ENCODE assay signal across 25 mouse cellular contexts in the genomic region with DNA sequence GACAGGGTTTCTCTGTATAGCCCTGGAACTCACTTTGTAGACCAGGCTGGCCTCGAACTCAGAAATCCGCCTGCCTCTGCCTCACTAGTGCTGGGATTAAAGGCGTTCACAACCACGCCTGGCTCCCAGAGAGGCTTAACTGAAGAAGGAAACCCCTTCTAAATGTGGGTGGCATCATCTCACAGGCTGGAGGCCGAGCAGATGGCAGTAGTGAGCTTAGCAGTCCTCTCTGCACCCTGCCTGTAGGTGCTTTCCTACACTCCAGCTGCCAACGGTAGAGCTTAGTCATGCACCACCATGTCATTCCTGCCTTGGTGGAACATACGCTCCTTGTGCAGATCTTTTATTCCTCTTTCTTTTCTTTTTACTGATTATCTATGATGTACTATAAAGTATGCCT. TPM values are rescaled to one million over a fixed set of nuclear protein-coding genes. Genes with fewer than 3 reads are reported as not detected.
DNase-seq lines count a peak whose midpoint lies in the region; ATAC-seq lines count a peak whose summit lies in the region.
"Had no signal": no experiment of that assay in that cellular context is flagged by ENCODE, and none has a peak within 500 bp of the region (broad histone marks: within the 10 kb centered on the region; RNA-seq: fewer than 3 reads in every experiment).

No protein-coding gene starts in this region.

- no peaks in the 10 kb centered on the region for H3K36me3 ChIP-seq in megakaryocyte, embryonic 14.5 days (replicated peaks; ENCODE audit: low read length)
- no peaks in the 10 kb centered on the region for H3K36me3 ChIP-seq in forebrain, embryonic 10.5 days (replicated peaks)
- H3K36me3 ChIP-seq: embryonic facial prominence, embryonic 12.5 days; embryonic facial prominence, embryonic 15.5 days; forebrain, embryonic 12.5 days; forebrain, embryonic 15.5 days; G1E; hindbrain, embryonic 10.5 days; hindbrain, embryonic 13.5 days had no signal

- peaks cover 6% of the 10 kb centered on the region for H3K9me3 ChIP-seq in megakaryocyte, embryonic 14.5 days
- no peaks in the 10 kb centered on the region; the same call in 1 of the 2 replicates for H3K9me3 ChIP-seq in forebrain, embryonic 10.5 days
- H3K9me3 ChIP-seq: embryonic facial prominence, embryonic 12.5 days; embryonic facial prominence, embryonic 15.5 days; forebrain, embryonic 12.5 days; forebrain, embryonic 15.5 days; G1E; hindbrain, embryonic 10.5 days; hindbrain, embryonic 13.5 days had no signal

- no peak overlapping the region for H3K27ac ChIP-seq in forebrain, embryonic 10.5 days
- H3K27ac ChIP-seq: embryonic facial prominence, embryonic 12.5 days; embryonic facial prominence, embryonic 15.5 days; forebrain, embryonic 12.5 days; forebrain, embryonic 15.5 days; gastrocnemius, adult 2 months; hindbrain, embryonic 10.5 days; hindbrain, embryonic 13.5 days had no signal

- 83% methylated on average over 7 of the region's 7 CpGs for WGBS in forebrain, embryonic 10.5 days

- peak overlapping the region; percentile 64 for H3K4me3 ChIP-seq in megakaryocyte, embryonic 14.5 days (replicated peaks)
- no peak overlapping the region for H3K4me3 ChIP-seq in forebrain, embryonic 10.5 days
- H3K4me3 ChIP-seq: embryonic facial prominence, embryonic 12.5 days; embryonic facial prominence, embryonic 15.5 days; forebrain, embryonic 12.5 days; forebrain, embryonic 15.5 days; gastrocnemius, adult 2 months; hindbrain, embryonic 10.5 days; hindbrain, embryonic 13.5 days had no signal

- DNase-seq in heart, adult 11 months: peak; percentile 4
- no peak for DNase-seq in heart, postnatal 4 days
- peak; percentile 13 for DNase-seq in right cerebral cortex, postnatal 25 days
- DNase-seq in right cerebral cortex, postnatal 4 days: no peak
- DNase-seq in forebrain, embryonic 10.5 days (ENCODE audit: extremely low spot score, low spot score): no peak
- DNase-seq: adrenal gland, postnatal 10 days; adrenal gland, postnatal 36 days; cerebellum, adult 11 months; cerebellum, adult 2 months; cerebellum, adult 9-11 months; cerebellum, postnatal 25 days; gastrocnemius, adult 2 months; gastrocnemius, postnatal 25 days had no signal

- H3K27me3 ChIP-seq in megakaryocyte, embryonic 14.5 days (replicated peaks): no peaks in the 10 kb centered on the region
- no peaks in the 10 kb centered on the region for H3K27me3 ChIP-seq in forebrain, embryonic 10.5 days (ENCODE audit: poor library complexity, severe bottlenecking)
- H3K27me3 ChIP-seq: CH12.LX; embryonic facial prominence, embryonic 12.5 days; embryonic facial prominence, embryonic 15.5 days; forebrain, embryonic 12.5 days; forebrain, embryonic 15.5 days; hindbrain, embryonic 13.5 days had no signal

- H3K4me1 ChIP-seq in megakaryocyte, embryonic 14.5 days: no peaks in the 10 kb centered on the region
- no peaks in the 10 kb centered on the region for H3K4me1 ChIP-seq in forebrain, embryonic 10.5 days
- H3K4me1 ChIP-seq: embryonic facial prominence, embryonic 12.5 days; embryonic facial prominence, embryonic 15.5 days; forebrain, embryonic 12.5 days; forebrain, embryonic 15.5 days; hindbrain, embryonic 10.5 days; hindbrain, embryonic 13.5 days had no signal

- ATAC-seq in megakaryocyte, adult 5-6 weeks (ENCODE audit: poor library complexity, severe bottlenecking): no peak
- ATAC-seq: forebrain, embryonic 15.5 days; hindbrain, embryonic 16.5 days; Patski had no signal

RNA-seq across cellular contexts. Expression of a gene that starts 28.6 kb away (rescaled TPM):
- 10 to 100 TPM; 51.3 to 52.7 TPM for total RNA-seq in heart, postnatal 4 days (2021)
- polyA plus RNA-seq in megakaryocyte, embryonic 14.5 days (2012; ENCODE audit: insufficient read depth, low replicate concordance): 7.7 and 9.3 TPM in 2 replicates
- total RNA-seq in megakaryocyte, adult 5-6 weeks (2015): 17.1 and 18.8 TPM in 2 replicates
- total RNA-seq in megakaryocyte, adult 5-6 weeks (2017): 12.8 and 14.1 TPM in 2 replicates
- polyA plus RNA-seq in forebrain, embryonic 10.5 days (2016; fragmentation: Nextera tagmentation; extraction: Ambion mirVana): 29.2 and 33.0 TPM in 2 replicates

Comparison
In these comparisons a context has a peak if more than half of its experiments do, and no peak if none do; other contexts are left out.
1. DNase-seq: peak in heart, adult 11 months (single experiment) and right cerebral cortex, postnatal 25 days (single experiment); none in heart, postnatal 4 days (single experiment), right cerebral cortex, postnatal 4 days (single experiment) and forebrain, embryonic 10.5 days (single experiment).